Mouse (Mus musculus): ENCODE data around the gene Gm10375.
"Not testable (repeated sequence)": the region's sequence is repeated elsewhere in the genome, so short reads cannot be mapped to it uniquely, and the experiment has no call there.

Gene Gm10375

GRCm38 (mm10) chr14:43607913-43608312, at the start of gene Gm10375:
Gene Gm10375, minus strand, starts transcription at chr14:43608013.
- not testable (repeated sequence) for DNase-seq (ENCODE audit: low read depth in 1 of 2, low spot score in 2 of 2)

DNA sequence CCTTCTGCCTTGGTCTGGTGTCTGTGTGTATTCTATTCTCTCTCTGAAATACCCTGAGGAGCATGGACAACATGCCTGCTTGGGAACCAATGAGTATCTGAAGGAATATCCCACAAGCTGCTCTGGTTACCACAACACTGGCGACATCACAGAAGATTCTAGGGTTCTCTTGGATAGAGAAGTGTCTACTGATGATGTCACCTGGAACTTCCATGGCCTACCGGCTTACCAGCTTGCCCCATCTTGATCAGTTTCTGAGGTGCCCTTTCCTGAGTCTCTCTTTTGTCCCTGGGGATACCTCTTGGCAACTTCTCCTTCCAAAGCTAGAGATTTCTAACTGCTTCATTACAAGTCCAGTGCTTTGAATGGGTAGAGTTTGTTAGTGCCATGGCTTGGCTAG, 28.8 kb downstream of the Gm10375 start, which contains the start of gene Gm17654:
Gm17654 (minus strand) TSS at position 101 of the 400 bp plus-strand sequence.
- DNase-seq (ENCODE audit: low read depth in 1 of 2, low spot score in 2 of 2), result not testable (repeated sequence)

GRCm38 (mm10) chr14:43577969-43578368, 29.8 kb downstream of the Gm10375 start:
- not testable (repeated sequence) for DNase-seq (ENCODE audit: low read depth in 1 of 2, low spot score in 2 of 2)
